Mouse (Mus musculus) embryonic facial prominence, embryonic 13.5 days (tissue): ENCODE data around the gene Ercc6l2. TPM values are rescaled to one million over a fixed set of nuclear protein-coding genes. Genes with fewer than 3 reads are reported as not detected.

Source experiments
- ATAC-seq: fragments of 200-750 bp; cut with Nextera tagmentation; 2 replicates; pipeline ENCODE4 v1.8.0; 2017; ENCODE audit warnings: low read depth; ENCODE audit not compliant: insufficient number of reproducible peaks, insufficient read depth, low FRiP score, low TSS enrichment
- H3K27ac ChIP-seq: fragments of 300-500 bp; sonication (generic); 2 replicates; pipeline ENCODE4 v1.5.1; 2015; ENCODE audit warnings: moderate library complexity, mild to moderate bottlenecking, inconsistent platforms
- H3K27me3 ChIP-seq: fragments of 300-500 bp; sonication (generic); 2 replicates; pipeline ENCODE4 v1.6.1; 2015; ENCODE audit warnings: mild to moderate bottlenecking, inconsistent platforms
- H3K36me3 ChIP-seq: fragments of 300-500 bp; sonication (generic); 2 replicates; pipeline ENCODE4 v1.6.1; 2015; ENCODE audit warnings: mild to moderate bottlenecking, inconsistent platforms
- H3K4me1 ChIP-seq: fragments of 300-500 bp; sonication (generic); 2 replicates; pipeline ENCODE4 v1.6.1; 2015; ENCODE audit warnings: inconsistent platforms
- H3K4me2 ChIP-seq: fragments of 300-500 bp; sonication (generic); 2 replicates; pipeline ENCODE4 v1.6.1; 2015; ENCODE audit warnings: moderate library complexity, mild to moderate bottlenecking, inconsistent platforms
- H3K4me3 ChIP-seq: fragments of 300-500 bp; sonication (generic); 2 replicates; pipeline ENCODE4 v1.5.1; 2015; ENCODE audit warnings: mild to moderate bottlenecking, inconsistent platforms
- H3K9ac ChIP-seq: fragments of 300-500 bp; sonication (generic); 2 replicates; pipeline ENCODE4 v1.6.1; 2015; ENCODE audit warnings: mild to moderate bottlenecking, inconsistent platforms
- H3K9me3 ChIP-seq: fragments of 300-500 bp; sonication (generic); 2 replicates; pipeline ENCODE4 v1.6.1; 2016; ENCODE audit warnings: inconsistent platforms
- WGBS: fragments of 180-500 bp; shearing (Covaris S2); methylation state at CpG from one replicate; pipeline ENCODE4 v1.1.7; 2015; ENCODE audit warnings: mixed read lengths; 5-methylcytosine and 5-hydroxymethylcytosine counted together
- polyA plus RNA-seq: library from polyadenylated mRNA; unstranded; fragments of >200 nt; fragmentation: Nextera tagmentation; extraction: Ambion mirVana; gene quantifications from 2 replicates; pipeline ENCODE4 v1.2.1, GENCODE M21; 2015

Gene Ercc6l2
- polyA plus RNA-seq, 1 experiment from 2014 or later: 28.9 TPM

DNA sequence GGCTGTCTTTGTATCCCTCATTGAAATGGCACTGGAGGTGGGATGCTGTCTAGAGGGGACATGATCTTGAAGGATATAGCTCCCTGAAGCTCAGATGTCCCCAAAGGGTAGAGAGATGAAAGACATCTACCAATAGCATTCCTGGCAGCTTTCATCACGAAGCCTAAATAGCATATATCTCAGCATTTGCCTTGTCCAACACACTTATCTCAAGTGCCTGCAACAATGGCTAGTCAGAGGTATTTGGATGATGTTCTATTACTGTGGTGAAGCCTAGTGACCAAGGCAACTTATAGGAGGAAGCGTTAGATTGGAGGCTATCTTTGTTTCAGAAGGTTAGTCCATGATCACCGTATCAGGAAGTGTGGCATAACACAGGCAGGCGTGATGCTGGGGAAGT, 126.1 kb downstream of the Ercc6l2 start:
- no peaks in the 10 kb centered on the region for H3K9me3 ChIP-seq
- H3K4me2 ChIP-seq: no peak overlapping the region
- no peaks in the 10 kb centered on the region for H3K36me3 ChIP-seq
- 91% methylated on average over 4 of the region's 4 CpGs for WGBS
- H3K4me3 ChIP-seq: no peak overlapping the region
- H3K27me3 ChIP-seq: no peaks in the 10 kb centered on the region
- no peak overlapping the region for H3K9ac ChIP-seq
- ATAC-seq: no peak
- H3K4me1 ChIP-seq: peaks cover 21% of the 10 kb centered on the region
- H3K27ac ChIP-seq: no peak overlapping the region

- Histone ChIP-seq H3K4me3 (no peak overlapping the region), H3K27ac (0 out of 2 replicates have a peak overlapping the region, but pooled peaks have one; percentile 2), H3K4me2 (no peak overlapping the region), H3K4me1 (peaks cover 21% of the 10 kb centered on the region), H3K9me3 (no peaks in the 10 kb centered on the region), H3K9ac (no peak overlapping the region), H3K36me3 (no peaks in the 10 kb centered on the region), H3K27me3 (no peaks in the 10 kb centered on the region)
- no peak for ATAC-seq
- 88% methylated on average over 7 of the region's 7 CpGs for WGBS
These were observed 128.6 kb downstream of the Ercc6l2 start for GRCm38 (mm10) chr13:63943605-63944004.

- 37% methylated on average over 13 of the region's 13 CpGs for WGBS
- ATAC-seq: no peak
These were observed 129.4 kb downstream of the Ercc6l2 start for GRCm38 (mm10) chr13:63944344-63945021.

More at GRCm38 (mm10) chr13:63944344-63945021, 129.4 kb downstream of the Ercc6l2 start:
- Histone ChIP-seq H3K27me3 (peaks cover 6% of the 10 kb centered on the region), H3K9me3 (no peaks in the 10 kb centered on the region), H3K4me1 (peaks cover 21% of the 10 kb centered on the region), H3K9ac (no peak overlapping the region), H3K27ac (peak overlapping the region; percentile 2; the same call in 1 of the 2 replicates), H3K4me3 (no peak overlapping the region), H3K4me2 (no peak overlapping the region), H3K36me3 (no peaks in the 10 kb centered on the region)

Other genes starting within 250 kb of the Ercc6l2 start
- gene Ptch1, start 241.6 kb upstream of the Ercc6l2 start, polyA plus RNA-seq: 30.6 and 30.8 TPM in 2 replicates